Mouse (Mus musculus): Measurements from ENCODE around the gene Gjb1. TPM values are rescaled to one million over a fixed set of nuclear protein-coding genes. Genes with fewer than 3 reads are reported as not detected.
A peak's percentile ranks its signal among the peaks of the same experiment; 100 is the strongest.
"Not testable (repeated sequence)": the region's sequence is repeated elsewhere in the genome, so short reads cannot be mapped to it uniquely, and the experiment has no call there.

Gene Gjb1
- polyA plus RNA-seq, 1 experiment from 2014 or later, result 0.81 TPM

DNA sequence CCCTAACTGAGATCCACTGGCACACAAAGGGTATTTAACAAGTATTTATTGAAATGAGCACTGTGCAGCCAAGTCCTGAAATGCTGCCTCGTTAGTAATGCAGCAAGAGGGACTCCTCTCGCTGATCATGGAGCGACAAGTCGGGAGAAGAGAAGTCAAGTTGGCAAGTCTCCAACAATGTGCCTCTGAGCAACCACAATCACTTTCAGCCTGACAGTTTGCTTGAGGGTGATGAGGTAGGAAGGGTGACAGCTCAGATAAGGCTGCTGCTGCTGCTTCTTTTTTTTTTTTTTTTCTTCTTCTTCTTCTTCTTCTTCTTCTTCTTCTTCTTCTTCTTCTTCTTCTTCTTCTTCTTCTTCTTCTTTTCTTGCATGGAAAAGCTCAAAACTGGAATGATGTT is 25.0 kb upstream of the Gjb1 start:
- WGBS, result 26% methylated on average over 4 of the region's 4 CpGs
- Histone ChIP-seq H3K9me3 (ENCODE audit: control insufficient read depth, low read length) (no peaks in the 10 kb centered on the region), H3K4me3 (replicated peaks; ENCODE audit: low read length) (no peak overlapping the region), H3K4me1 (replicated peaks; ENCODE audit: control insufficient read depth, insufficient read depth, low read length) (no peaks in the 10 kb centered on the region), H3K4me2 (ENCODE audit: low read length) (no peak overlapping the region), H3K27ac (ENCODE audit: low read length) (no peak overlapping the region), H3K9ac (replicated peaks; ENCODE audit: low read depth, low read length) (no peak overlapping the region), H3K27me3 (replicated peaks; ENCODE audit: control insufficient read depth, insufficient read depth, low read length) (no peaks in the 10 kb centered on the region), H3K36me3 (ENCODE audit: control insufficient read depth, insufficient read depth) (no peaks in the 10 kb centered on the region)
- ATAC-seq, result peak; percentile 71

DNA sequence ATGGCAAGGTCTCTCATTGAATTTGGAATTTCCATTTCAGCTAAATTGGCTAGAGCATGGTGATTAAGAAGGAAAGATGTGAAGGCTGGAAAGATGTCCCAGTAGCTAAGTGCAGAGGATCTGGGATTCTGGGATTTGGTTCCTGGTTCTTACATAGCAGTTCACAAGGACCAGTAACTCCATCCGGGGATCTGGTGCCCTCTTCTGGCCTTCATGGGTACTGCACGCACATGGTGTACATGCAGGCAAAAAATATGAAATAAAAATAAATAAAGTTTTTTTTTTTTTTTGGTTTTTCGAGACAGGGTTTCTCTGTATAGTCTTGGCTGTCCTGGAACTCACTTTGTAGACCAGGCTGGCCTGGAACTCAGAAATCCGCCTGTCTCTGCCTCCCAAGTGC is 17.3 kb upstream of the Gjb1 start:
- ATAC-seq, result not testable (repeated sequence)

DNA sequence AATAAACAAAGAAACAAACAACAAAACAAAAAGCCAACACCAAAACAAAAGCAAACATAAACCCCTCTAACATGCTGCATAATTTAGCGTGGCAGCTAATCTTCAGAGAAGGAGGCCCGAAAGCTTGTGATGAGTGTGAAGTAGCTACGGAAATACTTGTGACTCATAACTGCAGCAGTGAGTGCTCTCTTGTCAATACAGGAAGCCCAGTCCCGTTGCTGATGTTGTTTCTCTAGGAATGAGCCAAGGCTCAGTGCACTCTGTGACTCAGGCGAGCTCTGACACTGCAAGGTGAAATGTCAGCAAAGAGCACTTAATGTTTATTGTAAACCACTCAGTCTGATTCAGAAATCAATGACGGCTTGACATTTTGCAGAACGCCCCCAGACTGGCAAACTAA is 7.2 kb upstream of the Gjb1 start:
- Histone ChIP-seq H3K4me2 (ENCODE audit: low read length) (no peak overlapping the region), H3K36me3 (ENCODE audit: control insufficient read depth, insufficient read depth) (no peaks in the 10 kb centered on the region), H3K9ac (replicated peaks; ENCODE audit: low read depth, low read length) (no peak overlapping the region), H3K9me3 (ENCODE audit: control insufficient read depth, low read length) (no peaks in the 10 kb centered on the region), H3K27ac (ENCODE audit: low read length) (no peak overlapping the region), H3K4me3 (replicated peaks; ENCODE audit: low read length) (no peak overlapping the region), H3K4me1 (replicated peaks; ENCODE audit: control insufficient read depth, insufficient read depth, low read length) (no peaks in the 10 kb centered on the region), H3K27me3 (replicated peaks; ENCODE audit: control insufficient read depth, insufficient read depth, low read length) (no peaks in the 10 kb centered on the region)
- WGBS, result 81% methylated on average over 7 of the region's 7 CpGs
- ATAC-seq, result no peak

More for the DNA sequence above, 17.3 kb upstream of the Gjb1 start:
- not testable (repeated sequence) for H3K27me3 ChIP-seq (replicated peaks; ENCODE audit: control insufficient read depth, insufficient read depth, low read length); H3K9ac ChIP-seq (replicated peaks; ENCODE audit: low read depth, low read length); H3K4me2 ChIP-seq (ENCODE audit: low read length); H3K4me1 ChIP-seq (replicated peaks; ENCODE audit: control insufficient read depth, insufficient read depth, low read length); H3K27ac ChIP-seq (ENCODE audit: low read length); H3K36me3 ChIP-seq (ENCODE audit: control insufficient read depth, insufficient read depth); H3K4me3 ChIP-seq (replicated peaks; ENCODE audit: low read length); H3K9me3 ChIP-seq (ENCODE audit: control insufficient read depth, low read length)
- 51% methylated on average over 3 of the region's 4 CpGs for whole genome bisulfite sequencing

DNA sequence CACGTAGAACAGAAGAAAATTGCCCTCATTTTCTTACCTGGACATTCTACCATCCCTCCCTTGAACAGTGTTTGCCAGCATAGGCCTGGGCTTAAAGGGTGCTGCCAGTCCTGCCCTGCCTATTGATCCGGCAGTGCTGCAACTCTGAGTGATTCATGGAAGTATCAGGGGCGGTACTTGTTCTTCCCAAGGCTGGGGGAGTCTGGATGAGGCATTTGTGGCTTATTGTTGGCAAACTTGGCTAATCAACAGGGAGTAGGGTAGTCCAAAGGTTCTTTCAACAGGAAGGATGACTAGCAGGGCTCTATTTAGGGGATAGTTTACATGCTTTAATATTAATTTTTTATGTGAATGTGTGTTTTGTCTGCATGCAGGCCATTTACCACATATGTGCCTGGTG is 5.6 kb upstream of the Gjb1 start:
- Histone ChIP-seq H3K27ac (ENCODE audit: low read length) (no peak overlapping the region), H3K4me3 (replicated peaks; ENCODE audit: low read length) (no peak overlapping the region), H3K4me1 (replicated peaks; ENCODE audit: control insufficient read depth, insufficient read depth, low read length) (no peaks in the 10 kb centered on the region), H3K9me3 (ENCODE audit: control insufficient read depth, low read length) (no peaks in the 10 kb centered on the region), H3K9ac (replicated peaks; ENCODE audit: low read depth, low read length) (no peak overlapping the region), H3K36me3 (ENCODE audit: control insufficient read depth, insufficient read depth) (no peaks in the 10 kb centered on the region), H3K4me2 (ENCODE audit: low read length) (no peak overlapping the region), H3K27me3 (replicated peaks; ENCODE audit: control insufficient read depth, insufficient read depth, low read length) (no peaks in the 10 kb centered on the region)
- no peak for ATAC-seq
- WGBS, result 67% methylated on average over 3 of the region's 3 CpGs

DNA sequence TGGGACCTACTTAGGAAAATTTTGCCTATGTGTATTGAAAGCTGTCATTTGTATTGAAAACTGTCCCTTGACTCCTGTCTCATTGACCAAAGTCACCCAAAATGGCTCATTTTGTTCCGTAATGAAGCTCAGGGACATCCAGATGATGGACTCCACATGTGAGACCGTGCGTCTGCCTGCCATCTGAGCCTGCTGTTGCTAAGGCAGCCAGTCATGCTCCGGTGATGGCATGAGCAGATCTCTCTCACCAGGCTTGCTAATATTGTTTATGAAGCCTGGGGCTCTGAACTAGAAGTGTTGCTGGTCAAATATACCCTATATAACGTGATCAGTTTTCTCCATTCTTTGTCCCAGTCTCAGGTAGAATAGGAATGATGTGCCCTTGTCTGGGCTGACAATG is 3.2 kb upstream of the Gjb1 start:
- H3K27me3 ChIP-seq (replicated peaks; ENCODE audit: control insufficient read depth, insufficient read depth, low read length), result no peaks in the 10 kb centered on the region
- H3K4me2 ChIP-seq (ENCODE audit: low read length), result no peak overlapping the region
- WGBS, result 77% methylated on average over 5 of the region's 5 CpGs
- H3K9ac ChIP-seq (replicated peaks; ENCODE audit: low read depth, low read length), result no peak overlapping the region
- H3K4me1 ChIP-seq (replicated peaks; ENCODE audit: control insufficient read depth, insufficient read depth, low read length), result no peaks in the 10 kb centered on the region
- no peaks in the 10 kb centered on the region for H3K9me3 ChIP-seq (ENCODE audit: control insufficient read depth, low read length)
- no peak overlapping the region for H3K27ac ChIP-seq (ENCODE audit: low read length)
- H3K4me3 ChIP-seq (replicated peaks; ENCODE audit: low read length), result no peak overlapping the region
- ATAC-seq, result no peak
- no peaks in the 10 kb centered on the region for H3K36me3 ChIP-seq (ENCODE audit: control insufficient read depth, insufficient read depth)

DNA sequence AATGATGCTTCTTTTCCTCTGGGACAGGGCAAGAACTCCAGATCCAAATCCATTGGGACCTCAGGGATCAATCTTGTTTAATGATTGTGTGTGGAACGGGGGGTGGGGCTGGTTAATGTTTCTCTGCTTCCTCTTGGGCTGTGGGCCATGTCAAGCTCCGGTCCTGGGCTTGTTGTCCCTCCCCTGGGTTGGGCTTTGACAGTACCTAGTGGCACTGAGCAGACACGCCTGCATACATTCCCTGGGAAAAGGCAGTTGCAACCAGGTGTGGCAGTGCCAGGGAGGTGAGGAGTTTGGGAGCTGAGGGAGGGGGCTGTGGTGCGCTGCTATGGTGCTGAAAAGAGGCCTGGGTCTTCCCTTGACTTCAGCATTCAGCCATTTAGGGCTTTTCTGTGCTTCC is 898 bp downstream of the Gjb1 start:
- 77% methylated on average over 4 of the region's 4 CpGs for WGBS
- Histone ChIP-seq H3K4me1 (replicated peaks; ENCODE audit: control insufficient read depth, insufficient read depth, low read length) (no peaks in the 10 kb centered on the region), H3K4me2 (ENCODE audit: low read length) (no peak overlapping the region), H3K27ac (ENCODE audit: low read length) (no peak overlapping the region), H3K36me3 (ENCODE audit: control insufficient read depth, insufficient read depth) (no peaks in the 10 kb centered on the region), H3K9me3 (ENCODE audit: control insufficient read depth, low read length) (no peaks in the 10 kb centered on the region), H3K4me3 (replicated peaks; ENCODE audit: low read length) (no peak overlapping the region), H3K27me3 (replicated peaks; ENCODE audit: control insufficient read depth, insufficient read depth, low read length) (0 out of 2 replicates have a peak, but pooled peaks cover 2% of the 10 kb centered on the region), H3K9ac (replicated peaks; ENCODE audit: low read depth, low read length) (no peak overlapping the region)
- ATAC-seq, result no peak

DNA sequence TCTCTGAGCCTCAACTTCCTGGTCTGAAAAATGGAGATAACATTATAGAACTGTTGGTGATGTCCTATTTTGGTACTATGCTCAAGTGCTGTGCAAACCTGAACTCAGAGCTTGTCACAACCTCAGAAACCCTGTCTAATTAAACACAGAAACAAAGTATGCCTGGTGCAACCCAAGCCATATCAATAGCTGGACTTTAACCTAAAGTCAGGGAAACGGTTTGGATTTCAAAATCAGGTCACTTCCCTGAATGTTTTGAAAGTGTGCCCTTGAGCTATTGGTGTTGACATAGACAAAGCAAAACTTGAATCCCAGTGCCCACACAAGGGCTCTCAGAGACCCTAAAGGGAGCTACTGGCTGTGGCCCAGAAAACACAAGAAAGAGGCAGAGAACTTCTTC is 3.6 kb downstream of the Gjb1 start:
- 71% methylated on average over 1 of the region's 1 CpGs for WGBS
- H3K4me1 ChIP-seq (replicated peaks; ENCODE audit: control insufficient read depth, insufficient read depth, low read length), result 0 out of 2 replicates have a peak, but pooled peaks cover 5% of the 10 kb centered on the region
- no peaks in the 10 kb centered on the region for H3K36me3 ChIP-seq (ENCODE audit: control insufficient read depth, insufficient read depth)
- no peak overlapping the region for H3K27ac ChIP-seq (ENCODE audit: low read length)
- H3K9me3 ChIP-seq (ENCODE audit: control insufficient read depth, low read length), result no peaks in the 10 kb centered on the region
- H3K9ac ChIP-seq (replicated peaks; ENCODE audit: low read depth, low read length), result no peak overlapping the region
- H3K4me3 ChIP-seq (replicated peaks; ENCODE audit: low read length), result no peak overlapping the region
- ATAC-seq, result no peak
- peaks cover 2% of the 10 kb centered on the region; the same call in 1 of the 2 replicates for H3K27me3 ChIP-seq (replicated peaks; ENCODE audit: control insufficient read depth, insufficient read depth, low read length)
- no peak overlapping the region for H3K4me2 ChIP-seq (ENCODE audit: low read length)

DNA sequence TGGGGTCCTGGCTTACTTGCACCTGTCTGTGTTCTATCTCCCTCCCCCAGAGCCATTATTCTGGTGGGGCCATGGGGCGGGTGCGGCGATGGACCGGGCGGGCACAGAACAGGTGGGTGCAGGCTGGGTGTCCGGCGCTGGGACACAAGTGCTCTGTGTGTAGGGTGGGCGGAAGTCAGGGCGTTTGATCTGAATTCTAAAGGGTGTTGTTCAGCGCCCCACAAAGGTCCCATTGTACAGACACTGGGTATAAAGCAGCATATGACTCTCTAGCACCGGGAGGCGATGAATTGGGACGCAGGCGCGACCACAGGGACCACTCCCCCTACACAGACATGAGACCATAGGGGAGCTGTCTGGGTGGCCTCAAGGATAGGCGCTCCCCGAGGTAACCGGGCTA is 7.3 kb downstream of the Gjb1 start:
- no peak for ATAC-seq
- Histone ChIP-seq H3K9ac (replicated peaks; ENCODE audit: low read depth, low read length) (no peak overlapping the region), H3K4me1 (replicated peaks; ENCODE audit: control insufficient read depth, insufficient read depth, low read length) (0 out of 2 replicates have a peak, but pooled peaks cover 5% of the 10 kb centered on the region), H3K27me3 (replicated peaks; ENCODE audit: control insufficient read depth, insufficient read depth, low read length) (peaks cover 2% of the 10 kb centered on the region; the same call in 1 of the 2 replicates), H3K4me2 (ENCODE audit: low read length) (no peak overlapping the region), H3K4me3 (replicated peaks; ENCODE audit: low read length) (no peak overlapping the region), H3K27ac (ENCODE audit: low read length) (no peak overlapping the region), H3K9me3 (ENCODE audit: control insufficient read depth, low read length) (no peaks in the 10 kb centered on the region), H3K36me3 (ENCODE audit: control insufficient read depth, insufficient read depth) (no peaks in the 10 kb centered on the region)
- 31% methylated on average over 18 of the region's 18 CpGs for WGBS

DNA sequence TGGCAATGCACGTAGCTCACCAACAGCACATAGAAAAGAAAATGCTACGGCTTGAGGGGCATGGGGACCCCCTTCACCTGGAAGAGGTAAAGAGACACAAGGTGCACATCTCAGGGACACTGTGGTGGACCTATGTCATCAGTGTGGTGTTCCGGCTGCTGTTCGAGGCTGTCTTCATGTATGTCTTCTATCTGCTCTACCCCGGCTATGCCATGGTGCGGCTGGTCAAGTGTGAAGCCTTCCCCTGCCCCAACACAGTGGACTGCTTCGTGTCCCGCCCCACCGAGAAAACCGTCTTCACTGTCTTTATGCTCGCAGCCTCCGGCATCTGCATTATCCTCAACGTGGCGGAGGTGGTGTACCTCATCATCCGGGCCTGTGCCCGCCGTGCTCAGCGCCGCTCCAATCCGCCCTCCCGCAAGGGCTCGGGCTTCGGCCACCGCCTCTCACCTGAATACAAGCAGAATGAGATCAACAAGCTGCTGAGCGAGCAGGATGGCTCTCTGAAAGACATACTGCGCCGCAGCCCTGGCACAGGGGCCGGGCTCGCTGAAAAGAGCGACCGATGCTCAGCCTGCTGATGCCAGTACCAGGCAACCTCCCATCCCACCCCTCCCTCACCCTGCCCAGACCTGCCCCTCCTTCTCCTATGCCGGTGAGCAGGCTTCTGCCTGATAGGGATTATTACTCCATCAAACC is 8.4 kb downstream of the Gjb1 start:
- 19% methylated on average over 32 of the region's 32 CpGs for WGBS
- H3K4me3 ChIP-seq (replicated peaks; ENCODE audit: low read length), result peak overlapping the region; percentile 39
- H3K27me3 ChIP-seq (replicated peaks; ENCODE audit: control insufficient read depth, insufficient read depth, low read length), result peaks cover 2% of the 10 kb centered on the region; the same call in 1 of the 2 replicates

More for the DNA sequence above, 8.4 kb downstream of the Gjb1 start:
- Histone ChIP-seq H3K36me3 (ENCODE audit: control insufficient read depth, insufficient read depth) (no peaks in the 10 kb centered on the region), H3K4me1 (replicated peaks; ENCODE audit: control insufficient read depth, insufficient read depth, low read length) (0 out of 2 replicates have a peak, but pooled peaks cover 5% of the 10 kb centered on the region), H3K9ac (replicated peaks; ENCODE audit: low read depth, low read length) (peak overlapping the region; percentile 58), H3K27ac (ENCODE audit: low read length) (no peak overlapping the region), H3K9me3 (ENCODE audit: control insufficient read depth, low read length) (no peaks in the 10 kb centered on the region), H3K4me2 (ENCODE audit: low read length) (peak overlapping the region; percentile 56)
- ATAC-seq, result peak; percentile 57
